Mouse (Mus musculus) C2C12 (cell line): ENCODE data around the gene Cacng5.

ENCODE experiments used
- CTCF ChIP-seq: IDR thresholded peaks from one replicate; pipeline ENCODE4 v1.5.1; 2011; ENCODE audit not compliant: control insufficient read depth, insufficient read depth, insufficient read length
- FOSL1 ChIP-seq: IDR thresholded peaks from one replicate; pipeline ENCODE4 v1.8.0; 2011; ENCODE audit warnings: mild to moderate bottlenecking, low read length; ENCODE audit not compliant: poor library complexity, insufficient read depth, severe bottlenecking
- MYOG ChIP-seq: IDR thresholded peaks from one replicate; pipeline ENCODE4 v1.6.1; 2011; ENCODE audit not compliant: control insufficient read depth, insufficient read length; ENCODE audit errors: extremely low read depth
- USF1 ChIP-seq: IDR thresholded peaks from one replicate; pipeline ENCODE4 v1.6.1; 2011; ENCODE audit warnings: low read depth, mild to moderate bottlenecking, control low read depth, moderate library complexity

- TF ChIP-seq CTCF: no peak
- TF ChIP-seq FOSL1: no peak
- no peak for TF ChIP-seq USF1
- TF ChIP-seq MYOG: no peak
Measured at GRCm38 (mm10) chr11:107844175-107844574, 70.7 kb downstream of the Cacng5 start.
